Mouse (Mus musculus) layer of hippocampus, adult 11-12 months (tissue): ENCODE results near the gene Olfr173.

ENCODE experiments used
- DNase-seq: peaks from one replicate; pipeline ENCODE4 v3.0.0; 2022; ENCODE audit warnings: low spot score

Olfr173 gene

GRCm38 (mm10) chr16:58800168-58800567, at the start of gene Olfr173:
Gene Olfr173 (minus strand): TSS chr16:58800268.
- no peak for DNase-seq

- no peak for DNase-seq
These were observed 26.8 kb upstream of the Olfr173 start, which contains the start of gene Olfr175-ps1 for GRCm38 (mm10) chr16:58826732-58827319. Gene Olfr175-ps1 (minus strand): TSS chr16:58826782.

- DNase-seq: no peak
These were observed 37.0 kb downstream of the Olfr173 start, which contains the start of gene Olfr172 for GRCm38 (mm10) chr16:58763076-58763475. Gene Olfr172 (minus strand): TSS chr16:58763176.

- DNase-seq: no peak
These were observed 43.9 kb downstream of the Olfr173 start for GRCm38 (mm10) chr16:58756191-58756590.

GRCm38 (mm10) chr16:58751314-58751713, 48.8 kb downstream of the Olfr173 start:
- no peak for DNase-seq

GRCm38 (mm10) chr16:58746715-58747114, 53.4 kb downstream of the Olfr173 start:
- DNase-seq: no peak
